Mouse (Mus musculus): Measurements from ENCODE around the gene 1700012P22Rik. TPM values are rescaled to one million over a fixed set of nuclear protein-coding genes. Genes with fewer than 3 reads are reported as not detected.

The 1700012P22Rik gene
- not detected in 2 replicates for total RNA-seq (2017)

DNA sequence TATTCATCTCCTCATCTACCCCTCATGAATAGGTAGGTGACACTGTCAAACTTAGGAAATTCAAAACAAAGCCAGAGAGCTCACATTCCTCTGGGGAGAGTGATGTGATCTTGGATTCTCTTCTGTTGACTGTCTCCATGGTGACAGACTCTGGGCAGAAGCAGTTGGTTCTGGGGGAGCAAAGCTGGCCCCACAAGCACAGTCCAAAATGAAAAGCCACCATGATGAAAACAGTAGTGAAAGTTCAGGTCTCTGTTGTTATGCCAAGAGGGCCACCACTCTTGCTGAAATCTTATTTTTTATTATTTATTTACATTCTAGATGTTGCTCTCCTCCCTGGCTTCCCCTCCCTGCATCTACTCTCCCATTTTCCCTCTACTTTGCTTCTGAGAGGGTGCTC, at the start of gene 1700012P22Rik:
Gene 1700012P22Rik, minus strand, starts transcription at position 101 of the 400 bp plus-strand sequence.
- ATAC-seq (ENCODE audit: extremely low read depth, insufficient number of reproducible peaks, low FRiP score, poor library complexity, severe bottlenecking): no peak

DNA sequence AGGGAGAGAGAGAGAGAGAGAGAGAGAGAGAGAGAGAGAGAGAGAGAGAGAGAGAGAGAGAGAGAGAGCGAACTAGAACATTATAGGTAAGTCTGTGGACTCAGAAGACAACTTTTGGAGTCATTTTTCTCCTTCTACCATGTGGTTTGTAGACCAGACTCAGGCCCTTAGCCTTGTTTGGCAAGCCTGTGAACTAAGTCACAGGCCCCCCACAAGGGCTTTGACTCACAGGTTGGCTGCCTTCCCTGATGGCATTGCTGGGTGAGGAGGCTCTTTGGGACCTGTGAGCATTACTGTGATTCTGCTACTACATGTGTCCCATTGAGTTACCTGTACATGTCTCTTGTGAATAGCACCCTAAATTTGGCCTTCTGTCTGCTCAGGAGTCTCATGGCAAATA, 29.5 kb upstream of the 1700012P22Rik start:
- ATAC-seq (ENCODE audit: extremely low read depth, insufficient number of reproducible peaks, low FRiP score, poor library complexity, severe bottlenecking): no peak

DNA sequence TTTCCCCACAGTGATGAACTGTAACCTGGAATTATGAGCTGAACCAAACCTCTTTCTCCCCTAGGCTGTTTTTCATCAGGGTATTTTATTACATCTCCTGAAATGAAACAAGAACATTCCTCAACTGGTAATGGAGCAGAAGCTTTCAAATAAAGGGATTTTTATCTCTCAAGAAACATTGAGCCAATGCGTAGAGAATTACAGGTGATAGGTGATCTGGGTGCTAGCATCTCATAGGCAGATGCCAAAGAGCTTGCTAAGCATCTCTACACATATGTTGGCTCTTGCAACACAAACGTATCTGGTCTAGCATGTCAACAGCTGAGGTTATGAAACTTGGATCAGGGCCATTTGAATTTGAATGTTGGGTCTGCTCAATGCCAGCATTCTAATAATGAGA, 26.6 kb upstream of the 1700012P22Rik start:
- no peak for ATAC-seq (ENCODE audit: extremely low read depth, insufficient number of reproducible peaks, low FRiP score, poor library complexity, severe bottlenecking)

DNA sequence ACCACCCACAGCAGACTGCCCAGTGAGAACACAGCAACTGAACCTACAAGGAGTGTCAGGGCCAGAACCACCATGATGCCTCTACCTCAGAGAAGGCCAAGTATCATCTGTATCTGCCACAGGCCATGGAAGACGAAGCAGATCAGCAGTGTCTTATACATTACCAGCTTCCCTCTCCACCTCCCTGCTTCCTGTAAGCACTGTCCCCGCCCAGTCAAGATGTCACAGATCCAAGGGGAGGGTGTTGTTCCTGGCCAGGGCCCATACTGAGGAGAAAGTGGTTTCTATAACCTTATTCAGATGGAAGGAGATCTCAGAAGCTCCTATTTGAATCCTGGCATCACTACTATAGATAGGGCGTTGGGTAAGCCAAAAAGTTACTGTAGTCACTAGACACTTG, 25.1 kb upstream of the 1700012P22Rik start, which contains the start of gene Aadacl3:
Gene Aadacl3, minus strand, starts transcription at position 101 of the 400 bp plus-strand sequence.
- no peak for ATAC-seq (ENCODE audit: extremely low read depth, insufficient number of reproducible peaks, low FRiP score, poor library complexity, severe bottlenecking)

DNA sequence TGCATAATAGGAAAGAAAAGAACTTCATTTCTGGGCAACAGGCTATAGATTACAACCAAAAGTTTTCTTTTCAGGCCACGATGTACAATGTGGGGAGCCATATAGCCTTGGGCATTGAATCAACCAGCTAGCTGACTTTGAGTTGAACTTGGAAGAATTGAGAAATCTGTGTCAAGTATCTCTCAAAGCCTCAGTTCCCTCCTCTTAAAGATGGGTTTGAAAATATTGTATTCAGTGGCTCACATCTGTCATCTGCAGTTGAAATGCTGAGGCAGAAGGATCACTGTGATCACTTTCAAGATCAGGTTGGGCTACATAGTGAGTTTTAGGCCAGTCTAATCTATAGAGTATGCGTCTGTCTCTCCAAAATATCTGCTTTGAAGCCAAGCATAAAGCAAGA, 14.6 kb upstream of the 1700012P22Rik start, which contains the start of gene Gm9944:
Gene Gm9944, minus strand, starts transcription at position 101 of the 400 bp plus-strand sequence.
- ATAC-seq (ENCODE audit: extremely low read depth, insufficient number of reproducible peaks, low FRiP score, poor library complexity, severe bottlenecking): no peak

- no peak for ATAC-seq (ENCODE audit: extremely low read depth, insufficient number of reproducible peaks, low FRiP score, poor library complexity, severe bottlenecking)
Observed at GRCm38 (mm10) chr4:144448546-144448945, 10.0 kb upstream of the 1700012P22Rik start.

- no peak for ATAC-seq (ENCODE audit: extremely low read depth, insufficient number of reproducible peaks, low FRiP score, poor library complexity, severe bottlenecking)
Observed at GRCm38 (mm10) chr4:144441582-144441981, 3.0 kb upstream of the 1700012P22Rik start.

DNA sequence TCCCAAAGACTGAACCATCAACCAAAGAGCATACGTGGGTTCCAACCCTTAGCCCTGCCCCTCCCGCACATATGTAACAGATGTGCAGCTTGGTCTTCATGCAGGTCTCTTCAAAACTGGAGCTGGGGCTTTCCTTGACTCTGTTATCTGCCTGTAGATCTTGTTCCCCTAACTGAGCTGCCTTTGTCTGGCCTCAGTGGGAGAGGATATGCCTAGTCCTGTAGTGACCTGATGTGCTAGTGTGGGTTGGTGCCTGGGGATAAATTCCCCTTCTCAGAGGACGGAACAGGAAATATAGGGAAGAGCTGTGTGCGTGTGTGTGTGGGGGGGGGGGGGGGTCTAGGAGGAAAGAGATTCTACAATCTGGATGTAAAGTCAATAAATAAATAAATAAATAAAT, 2.5 kb upstream of the 1700012P22Rik start:
- no peak for ATAC-seq (ENCODE audit: extremely low read depth, insufficient number of reproducible peaks, low FRiP score, poor library complexity, severe bottlenecking)

GRCm38 (mm10) chr4:144433216-144433615, 5.4 kb downstream of the 1700012P22Rik start:
- no peak for ATAC-seq (ENCODE audit: extremely low read depth, insufficient number of reproducible peaks, low FRiP score, poor library complexity, severe bottlenecking)

GRCm38 (mm10) chr4:144430723-144431122, 7.8 kb downstream of the 1700012P22Rik start:
- no peak for ATAC-seq (ENCODE audit: extremely low read depth, insufficient number of reproducible peaks, low FRiP score, poor library complexity, severe bottlenecking)

- no peak for ATAC-seq (ENCODE audit: extremely low read depth, insufficient number of reproducible peaks, low FRiP score, poor library complexity, severe bottlenecking)
Observed at GRCm38 (mm10) chr4:144428868-144429267, 9.7 kb downstream of the 1700012P22Rik start.

GRCm38 (mm10) chr4:144424590-144424989, 14.0 kb downstream of the 1700012P22Rik start:
- no peak for ATAC-seq (ENCODE audit: extremely low read depth, insufficient number of reproducible peaks, low FRiP score, poor library complexity, severe bottlenecking)

DNA sequence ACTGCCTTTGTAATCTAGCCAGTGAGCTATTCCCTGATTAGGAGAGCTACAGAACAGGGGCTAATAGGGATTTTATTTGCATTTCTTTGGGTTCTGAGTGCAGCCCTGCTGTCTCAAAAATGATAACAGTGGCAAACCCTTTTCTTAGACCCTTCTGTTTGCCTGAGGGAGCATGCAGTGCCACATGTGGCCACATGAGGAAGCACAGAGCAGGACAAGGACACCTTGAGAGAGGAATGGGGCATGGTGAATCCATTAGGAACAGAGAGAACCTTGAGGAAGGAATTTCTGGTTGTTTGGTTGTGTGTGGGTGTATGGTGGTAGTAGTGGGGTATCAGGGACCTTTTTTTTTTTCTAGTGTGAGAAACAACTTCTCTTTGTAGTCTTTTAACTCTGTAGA, 17.9 kb downstream of the 1700012P22Rik start:
- ATAC-seq (ENCODE audit: extremely low read depth, insufficient number of reproducible peaks, low FRiP score, poor library complexity, severe bottlenecking): no peak

GRCm38 (mm10) chr4:144408290-144408689, 30.3 kb downstream of the 1700012P22Rik start, which contains the start of gene Pramef12:
TSS of gene Pramef12 (minus strand) at chr4:144408464.
- ATAC-seq (ENCODE audit: extremely low read depth, insufficient number of reproducible peaks, low FRiP score, poor library complexity, severe bottlenecking): no peak

DNA sequence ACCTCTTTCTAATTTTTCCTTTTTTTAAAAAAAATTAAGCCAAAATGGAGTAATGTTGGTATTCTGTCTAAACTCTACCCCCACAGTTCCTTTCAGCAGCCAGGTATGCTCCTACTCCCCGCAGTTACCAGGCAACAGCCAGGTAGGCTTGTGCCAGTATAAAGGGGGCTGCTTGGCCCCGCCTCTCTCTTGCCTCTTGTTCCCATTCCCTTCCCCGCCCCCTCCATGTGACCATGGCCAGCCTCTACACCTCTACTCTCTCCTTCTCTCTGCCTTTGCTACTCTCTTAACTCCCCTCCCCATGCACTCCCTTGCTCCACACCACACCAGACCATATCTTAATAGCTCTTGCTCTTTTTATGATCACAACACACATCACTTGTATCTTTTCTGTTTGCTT, 32.3 kb downstream of the 1700012P22Rik start:
- no peak for ATAC-seq (ENCODE audit: extremely low read depth, insufficient number of reproducible peaks, low FRiP score, poor library complexity, severe bottlenecking)

GRCm38 (mm10) chr4:144404456-144405086, 34.0 kb downstream of the 1700012P22Rik start:
- no peak for ATAC-seq (ENCODE audit: extremely low read depth, insufficient number of reproducible peaks, low FRiP score, poor library complexity, severe bottlenecking)

- ATAC-seq (ENCODE audit: extremely low read depth, insufficient number of reproducible peaks, low FRiP score, poor library complexity, severe bottlenecking): no peak
Observed at GRCm38 (mm10) chr4:144402712-144403111, 35.9 kb downstream of the 1700012P22Rik start.

DNA sequence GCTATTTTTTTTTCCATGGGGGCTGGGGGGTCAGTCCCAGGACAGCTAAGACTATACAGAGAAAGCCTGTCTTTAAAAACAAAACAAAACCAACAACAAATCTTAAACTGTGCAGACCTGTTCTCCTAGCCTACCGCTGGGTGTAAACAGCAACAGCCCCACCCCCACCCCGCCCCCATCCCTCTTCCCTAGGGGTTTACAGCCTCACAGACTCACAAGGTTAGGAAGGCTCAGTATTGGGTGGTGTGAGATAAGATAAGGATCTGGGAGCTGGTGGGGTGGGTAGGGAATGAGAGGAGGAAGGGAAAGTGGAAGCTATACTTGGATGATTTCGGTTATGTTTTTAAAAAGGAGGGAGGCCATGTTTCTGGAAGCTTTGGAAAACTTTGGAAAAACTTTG, 42.3 kb downstream of the 1700012P22Rik start:
- no peak for ATAC-seq (ENCODE audit: extremely low read depth, insufficient number of reproducible peaks, low FRiP score, poor library complexity, severe bottlenecking)

GRCm38 (mm10) chr4:144377911-144378310, 60.7 kb downstream of the 1700012P22Rik start, which contains the start of gene Pramef20:
TSS of gene Pramef20 (minus strand) at chr4:144377933.
- ATAC-seq (ENCODE audit: extremely low read depth, insufficient number of reproducible peaks, low FRiP score, poor library complexity, severe bottlenecking): no peak

All from neutrophil, adult 5-6 weeks (primary cell).